Mouse (Mus musculus): ENCODE data around the gene Tmem253.

The Tmem253 gene

DNA sequence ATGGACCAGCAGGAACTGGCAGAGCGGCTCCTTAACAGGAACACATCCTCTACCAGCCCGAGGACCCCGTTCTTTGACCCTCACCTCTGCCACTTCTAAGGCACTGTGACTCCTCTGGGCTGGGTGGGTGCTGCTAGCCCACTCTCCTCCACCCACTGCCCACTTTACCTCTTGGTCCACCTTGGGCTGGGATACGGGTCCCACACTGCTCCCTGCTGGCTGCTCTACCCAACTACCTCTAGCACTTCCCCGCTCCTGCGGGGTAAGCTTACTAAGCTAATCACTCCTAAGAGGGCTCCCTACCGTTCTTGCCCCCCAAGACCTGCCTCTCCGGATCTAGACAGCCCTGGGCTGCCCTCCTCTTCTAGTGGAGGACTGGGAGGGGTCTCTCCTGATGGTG lies 9.2 kb upstream of the Tmem253 start:
- ATAC-seq (ENCODE audit: insufficient number of reproducible peaks, low FRiP score, low TSS enrichment) = no peak

DNA sequence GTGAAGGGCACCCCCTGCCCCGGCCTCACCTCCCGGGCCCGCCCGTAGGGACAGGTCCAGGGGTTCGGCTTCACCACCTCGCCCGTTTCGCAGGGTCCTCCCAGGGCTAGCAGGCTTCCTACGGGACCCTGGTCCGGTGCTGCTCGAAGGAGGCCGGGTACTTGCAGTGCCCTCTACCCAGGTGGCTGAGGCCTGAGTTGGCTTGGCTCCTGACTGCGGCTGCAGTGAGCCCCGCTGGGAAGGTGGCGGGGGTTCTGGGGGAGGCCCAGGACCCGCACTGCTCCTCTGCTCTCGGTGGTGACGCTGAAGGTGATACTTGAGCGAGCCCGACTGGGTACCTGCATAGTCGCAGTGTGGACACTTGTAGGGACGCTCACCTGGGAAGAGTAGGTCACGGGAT lies 8.7 kb upstream of the Tmem253 start:
- ATAC-seq (ENCODE audit: insufficient number of reproducible peaks, low FRiP score, low TSS enrichment) = no peak

DNA sequence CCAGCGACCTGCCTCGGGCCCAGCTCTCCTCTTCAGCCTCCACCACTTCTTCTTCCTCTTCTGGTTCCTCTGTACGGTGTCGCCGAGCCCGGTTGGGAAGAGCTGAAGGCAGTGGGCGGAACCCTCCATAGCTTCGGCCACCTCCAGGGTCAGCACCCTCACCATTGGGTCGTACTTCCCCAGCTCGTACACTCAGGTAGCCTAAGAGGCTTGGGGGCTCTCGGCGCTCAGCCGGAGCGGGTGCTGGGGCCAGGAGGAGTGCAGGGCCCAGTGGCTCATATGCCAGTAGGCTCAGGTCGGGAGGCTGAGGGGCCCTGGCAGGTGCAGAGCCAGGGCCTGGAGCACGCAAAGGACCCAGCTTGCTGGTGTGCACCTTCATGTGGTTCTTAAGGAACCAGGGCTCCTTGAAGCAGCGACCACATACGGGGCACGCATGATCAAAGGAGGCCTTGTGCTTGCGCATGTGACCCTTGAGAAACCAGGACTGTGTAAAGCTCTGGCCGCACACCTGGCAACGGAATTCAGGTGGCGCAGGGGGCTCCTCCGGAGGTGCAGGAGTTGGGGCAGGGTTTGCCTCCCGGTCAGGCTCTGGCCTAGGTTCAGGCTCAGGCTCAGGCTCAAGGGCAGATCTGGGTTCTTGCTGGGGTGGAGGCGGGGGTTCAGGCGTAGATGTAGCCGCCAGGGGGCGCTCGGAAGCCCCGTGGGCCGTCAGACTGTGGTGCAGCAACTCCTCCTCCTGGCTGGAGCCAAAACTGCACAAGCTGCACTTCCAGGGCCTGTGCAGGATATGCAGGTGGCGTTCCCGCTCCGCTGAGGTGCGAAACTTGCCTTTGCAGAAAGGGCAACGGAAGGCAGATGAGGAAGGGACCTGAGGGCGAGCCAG lies 6.9 kb upstream of the Tmem253 start:
- peak; percentile 59 for ATAC-seq (ENCODE audit: insufficient number of reproducible peaks, low FRiP score, low TSS enrichment)

DNA sequence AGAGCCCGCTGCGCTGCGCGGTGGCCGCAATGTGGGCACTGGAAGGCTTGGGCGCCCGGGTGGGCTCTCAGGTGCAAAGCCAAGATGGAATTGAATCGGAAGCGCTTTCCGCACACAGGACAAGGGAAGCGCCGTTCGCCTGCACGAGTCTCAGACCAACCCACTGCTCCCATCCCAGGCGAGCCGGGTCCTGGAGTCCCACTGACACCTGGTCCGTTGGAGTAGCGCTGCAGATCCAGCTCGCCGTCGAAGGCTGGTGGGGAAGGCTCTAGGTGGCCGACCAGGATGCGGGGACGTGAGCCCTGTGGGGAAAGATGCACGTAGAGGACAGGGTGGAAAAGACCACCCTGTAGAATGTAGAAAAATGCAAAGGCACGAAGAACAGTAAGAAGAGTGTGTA lies 6.1 kb upstream of the Tmem253 start:
- ATAC-seq (ENCODE audit: insufficient number of reproducible peaks, low FRiP score, low TSS enrichment) = no peak

DNA sequence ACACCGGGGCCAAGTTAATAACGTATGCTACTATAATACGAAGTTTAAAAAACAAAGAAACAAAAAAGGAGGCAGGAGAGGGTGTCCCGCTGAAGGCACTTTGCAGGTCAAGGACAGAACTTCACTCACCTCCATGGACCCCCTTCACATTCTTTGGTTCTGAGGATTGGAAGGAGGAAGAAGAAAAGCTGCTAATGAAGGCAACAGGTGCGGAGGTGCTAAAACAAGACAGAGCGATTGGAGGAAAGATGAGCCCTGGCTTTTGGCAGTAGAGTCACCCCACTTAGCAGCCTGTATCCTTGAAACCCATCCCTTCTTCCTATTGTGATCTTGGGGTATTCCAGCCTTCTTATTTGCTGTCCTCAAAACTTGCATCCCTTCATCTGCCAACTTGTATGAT lies 5.6 kb upstream of the Tmem253 start:
- no peak for ATAC-seq (ENCODE audit: insufficient number of reproducible peaks, low FRiP score, low TSS enrichment)

DNA sequence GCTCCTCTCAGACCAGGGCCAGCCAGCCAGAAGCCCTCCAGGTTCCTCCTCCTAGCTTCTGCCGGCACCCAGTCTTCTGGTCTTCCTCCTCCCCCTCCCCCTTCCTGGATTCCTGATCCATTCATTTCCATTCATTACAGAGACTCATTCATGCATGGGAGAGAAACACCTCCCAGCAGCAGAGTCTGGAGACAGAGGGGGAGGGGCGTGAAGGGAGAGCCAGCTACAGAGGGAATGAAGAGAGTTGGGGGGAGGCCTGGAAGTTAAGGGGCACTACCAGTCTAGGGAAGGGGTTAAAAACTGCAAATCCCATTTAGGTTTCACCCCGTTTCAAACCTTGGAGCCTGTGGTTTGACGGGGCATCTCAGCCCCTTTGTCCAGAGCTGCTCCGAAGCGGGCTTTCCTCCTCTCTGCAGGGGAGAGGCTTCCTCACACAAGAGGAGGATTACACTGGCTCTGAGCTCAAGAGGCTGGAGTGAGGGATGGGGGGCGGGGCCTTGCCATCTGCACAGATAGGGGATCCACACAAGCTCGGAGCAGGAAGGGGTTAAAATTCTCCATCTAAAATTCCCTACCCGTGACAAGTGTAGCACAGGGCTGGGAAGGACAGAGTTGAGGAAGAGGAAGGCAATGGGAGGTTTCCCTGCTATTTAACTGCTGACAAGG lies 4.9 kb upstream of the Tmem253 start:
- ATAC-seq (ENCODE audit: insufficient number of reproducible peaks, low FRiP score, low TSS enrichment) = no peak

DNA sequence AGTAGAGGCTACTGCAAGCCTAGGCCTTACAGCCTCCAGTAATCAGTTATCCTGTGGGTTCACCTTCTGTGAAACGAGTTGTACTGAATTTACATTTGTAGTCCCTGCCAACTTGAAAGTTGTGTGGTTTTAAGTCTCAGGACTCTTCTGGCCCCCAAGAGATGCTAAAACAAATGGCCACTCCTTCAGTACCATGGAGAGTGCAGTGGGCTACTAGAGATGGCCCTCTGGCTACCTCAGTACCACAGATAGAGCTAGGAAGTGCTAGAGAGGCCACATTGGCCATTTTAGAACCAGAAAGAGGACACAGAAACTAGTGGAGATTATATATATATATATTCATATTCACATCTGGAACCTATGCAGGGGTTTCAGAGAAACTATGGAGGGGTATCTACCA lies 3.8 kb upstream of the Tmem253 start:
- ATAC-seq (ENCODE audit: insufficient number of reproducible peaks, low FRiP score, low TSS enrichment) = no peak

DNA sequence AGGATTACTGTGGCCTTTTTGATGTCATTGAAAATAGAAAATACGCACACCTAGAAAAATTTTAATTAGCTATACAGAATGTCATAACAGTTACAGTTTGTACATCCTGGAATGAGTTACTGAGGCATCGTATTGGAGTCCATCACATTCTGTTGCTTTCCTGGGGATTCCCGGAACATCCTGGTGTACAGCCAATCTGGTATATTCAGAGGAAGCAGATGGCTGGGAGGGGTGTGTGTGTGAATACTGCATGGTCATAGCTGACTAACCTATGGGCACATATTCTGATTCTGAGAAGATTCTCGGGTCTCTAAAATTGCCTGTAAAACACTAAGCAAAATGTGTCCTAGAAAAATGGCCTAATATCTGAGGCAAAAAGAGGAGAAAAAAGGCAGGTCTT lies 3.4 kb upstream of the Tmem253 start:
- ATAC-seq (ENCODE audit: insufficient number of reproducible peaks, low FRiP score, low TSS enrichment) = peak; percentile 26; the same call in 1 of the 2 replicates

DNA sequence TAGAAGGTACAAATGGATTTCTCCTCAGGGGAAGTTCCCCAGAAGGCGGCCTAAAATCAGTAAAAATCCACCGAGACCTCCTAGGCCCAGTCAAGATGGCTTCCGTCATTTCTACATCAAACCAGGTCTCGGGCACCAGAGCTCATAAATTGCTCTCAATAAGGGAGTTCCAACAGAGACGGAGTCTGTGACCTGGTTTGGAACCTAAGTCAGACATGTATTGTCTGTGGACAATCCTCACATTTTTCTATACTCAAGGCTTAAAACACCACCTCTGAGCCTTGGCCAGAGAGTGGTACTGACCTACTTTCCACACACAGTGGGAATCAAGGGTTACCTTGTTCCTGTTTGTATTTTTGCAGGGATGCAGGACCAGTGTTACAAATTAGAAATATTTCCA lies 2.9 kb upstream of the Tmem253 start:
- ATAC-seq (ENCODE audit: insufficient number of reproducible peaks, low FRiP score, low TSS enrichment) = no peak

DNA sequence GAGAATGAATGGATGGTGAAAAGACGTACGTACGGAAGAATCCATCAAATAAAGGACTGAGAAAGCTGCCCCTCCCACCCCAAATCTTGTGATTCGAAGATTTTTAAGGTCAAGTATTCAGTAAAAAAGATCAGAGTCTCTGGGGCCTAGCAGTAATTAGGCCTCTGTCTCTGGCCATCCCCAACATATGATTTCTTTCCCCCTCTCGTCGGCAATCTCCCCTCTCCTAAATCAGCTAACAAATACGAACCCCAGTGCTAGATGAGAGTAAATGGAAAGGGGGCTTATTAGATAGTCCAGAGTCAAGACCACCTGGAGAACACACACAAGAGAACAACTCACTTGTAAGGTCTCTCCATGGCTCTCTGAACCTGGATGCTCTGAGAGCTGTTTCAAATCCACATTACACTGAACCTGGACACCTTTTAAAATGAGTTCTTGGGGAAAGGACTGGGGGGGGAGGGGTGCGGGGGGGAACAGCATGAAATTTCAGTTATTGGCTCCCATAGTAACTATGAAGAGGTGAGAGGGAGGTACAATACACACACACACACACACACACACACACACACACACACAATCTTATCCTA lies 2.3 kb upstream of the Tmem253 start:
- ATAC-seq (ENCODE audit: insufficient number of reproducible peaks, low FRiP score, low TSS enrichment) = no peak

DNA sequence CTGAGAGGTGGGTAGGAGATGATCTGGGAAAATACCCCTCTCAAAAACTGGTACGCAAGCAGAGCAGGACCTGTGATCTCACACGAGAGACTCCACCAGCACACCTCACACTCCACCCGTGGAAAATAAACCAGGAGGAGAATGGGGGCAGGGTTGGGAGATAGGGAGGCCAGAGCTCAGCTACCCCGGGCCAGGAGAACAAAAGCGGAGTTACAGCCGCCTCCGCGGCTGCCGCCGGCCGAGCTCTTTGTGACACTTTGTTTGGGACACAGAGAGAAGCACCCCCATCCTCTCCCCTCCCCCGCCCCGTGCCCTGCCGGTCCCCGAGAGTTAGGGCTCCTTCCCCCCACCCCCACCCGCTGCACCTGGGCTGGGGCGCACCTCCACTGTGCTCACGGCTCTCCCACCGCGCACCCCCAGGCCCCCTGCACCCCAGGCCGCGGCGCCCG lies 1.7 kb upstream of the Tmem253 start:
- peak; percentile 11; the same call in 1 of the 2 replicates for ATAC-seq (ENCODE audit: insufficient number of reproducible peaks, low FRiP score, low TSS enrichment)

DNA sequence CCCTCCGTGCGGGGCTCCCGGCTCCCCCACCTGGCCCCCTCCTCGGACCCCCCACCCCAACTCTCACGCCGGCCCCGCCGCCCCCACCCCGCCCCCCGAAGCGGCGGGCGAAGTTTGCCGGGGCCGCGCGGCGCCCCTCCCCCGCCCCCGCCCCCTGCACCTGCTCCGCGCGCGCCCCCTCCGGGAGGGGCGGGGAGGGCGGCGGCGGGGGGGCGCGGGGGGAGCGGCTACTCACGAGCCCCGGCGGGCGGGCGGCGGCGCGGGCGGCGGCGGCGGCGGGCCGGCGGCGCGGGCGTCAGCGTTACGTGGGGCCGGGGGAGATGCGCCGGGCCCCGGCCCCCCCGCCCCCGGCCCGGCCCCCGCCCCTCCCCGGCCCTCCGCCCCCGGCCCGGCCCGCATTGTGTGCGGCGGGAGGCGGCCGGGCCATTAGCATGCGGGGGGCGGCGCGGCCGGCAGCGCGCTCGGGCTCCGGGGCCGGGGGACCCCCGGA lies 1.1 kb upstream of the Tmem253 start:
- ATAC-seq (ENCODE audit: insufficient number of reproducible peaks, low FRiP score, low TSS enrichment) = no peak

DNA sequence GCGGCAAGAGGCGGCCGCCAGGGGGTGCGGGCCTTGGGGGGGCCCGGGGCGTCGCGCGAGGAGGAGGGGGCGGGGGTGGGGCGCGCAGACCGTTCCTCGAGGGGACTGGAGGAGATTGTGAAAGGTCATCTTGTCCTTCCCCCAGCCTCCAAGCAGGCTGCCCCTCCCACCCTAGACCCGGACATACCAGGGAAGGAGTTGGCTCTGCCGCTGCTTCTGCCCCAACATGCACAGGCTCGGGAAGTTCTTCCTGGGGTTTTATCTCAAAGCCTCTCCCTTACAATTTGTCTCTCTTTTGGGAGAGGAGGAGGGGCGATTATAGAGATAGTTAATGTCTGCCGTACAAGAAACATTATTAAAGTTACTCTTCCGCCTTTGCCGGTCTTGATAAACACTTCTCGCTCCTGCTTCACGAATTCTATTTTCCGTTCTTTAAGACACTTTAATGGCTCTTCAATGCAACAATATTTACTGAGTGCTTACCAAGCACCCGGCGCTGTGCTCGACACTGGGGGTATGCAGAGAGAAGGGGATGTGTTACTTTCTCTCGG lies 622 bp upstream of the Tmem253 start:
- ATAC-seq (ENCODE audit: insufficient number of reproducible peaks, low FRiP score, low TSS enrichment) = no peak

DNA sequence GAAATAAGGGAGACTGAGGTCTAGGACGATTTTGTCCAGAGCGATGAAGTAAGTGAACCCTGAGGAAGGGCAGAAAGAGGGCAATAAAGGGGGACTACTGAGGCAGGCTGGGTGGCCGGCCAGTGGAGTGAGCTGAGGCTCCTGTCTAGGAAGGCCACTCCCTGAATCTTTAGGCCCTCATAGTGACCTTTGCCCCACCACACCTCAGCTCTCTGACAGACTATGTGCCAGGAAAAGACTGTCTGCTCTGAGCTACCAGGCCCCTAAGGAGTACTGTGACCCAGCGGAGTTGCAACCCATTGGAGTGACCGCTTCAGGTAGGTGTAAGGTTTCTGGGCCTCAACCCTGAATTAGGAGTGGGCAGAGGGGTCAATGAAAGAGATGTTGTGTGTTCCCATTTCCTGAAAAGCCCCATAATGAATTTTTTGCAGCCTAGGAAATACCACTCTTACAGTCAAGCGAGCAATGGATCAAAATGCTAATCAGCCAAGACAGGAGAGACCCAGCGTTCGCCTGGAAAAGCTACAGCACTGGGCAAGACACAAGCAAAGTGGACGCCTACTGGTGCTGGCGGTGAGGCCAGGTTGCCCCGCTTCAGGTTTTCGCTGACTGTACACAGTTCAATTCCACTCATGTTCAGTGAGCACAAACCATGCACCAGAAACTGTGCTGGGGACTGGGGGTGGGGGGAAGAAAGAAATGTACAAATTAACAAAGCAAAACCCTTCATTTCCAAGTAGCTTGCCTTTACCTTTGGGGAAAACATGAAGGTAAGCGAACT lies 1.4 kb downstream of the Tmem253 start:
- no peak for ATAC-seq (ENCODE audit: insufficient number of reproducible peaks, low FRiP score, low TSS enrichment)

DNA sequence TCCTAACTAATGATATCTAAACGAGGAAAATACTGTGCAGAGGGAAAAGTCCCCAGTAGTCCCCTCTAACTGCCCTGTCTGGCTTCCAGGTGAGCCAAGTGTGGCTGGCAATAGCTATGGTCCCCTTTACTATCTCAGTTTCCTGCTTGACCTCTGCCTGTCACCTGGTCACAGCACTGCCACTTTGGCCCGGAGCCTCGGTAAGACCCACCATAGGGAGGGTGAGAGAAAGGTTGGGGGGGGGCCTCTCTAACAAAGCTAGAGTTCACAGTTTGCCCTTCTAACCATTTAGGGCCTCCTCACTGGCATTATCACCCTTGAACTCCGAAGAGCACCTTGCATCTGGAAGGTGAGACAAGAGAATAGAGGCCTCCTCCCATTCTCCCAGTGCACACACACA lies 2.2 kb downstream of the Tmem253 start:
- ATAC-seq (ENCODE audit: insufficient number of reproducible peaks, low FRiP score, low TSS enrichment) = no peak

DNA sequence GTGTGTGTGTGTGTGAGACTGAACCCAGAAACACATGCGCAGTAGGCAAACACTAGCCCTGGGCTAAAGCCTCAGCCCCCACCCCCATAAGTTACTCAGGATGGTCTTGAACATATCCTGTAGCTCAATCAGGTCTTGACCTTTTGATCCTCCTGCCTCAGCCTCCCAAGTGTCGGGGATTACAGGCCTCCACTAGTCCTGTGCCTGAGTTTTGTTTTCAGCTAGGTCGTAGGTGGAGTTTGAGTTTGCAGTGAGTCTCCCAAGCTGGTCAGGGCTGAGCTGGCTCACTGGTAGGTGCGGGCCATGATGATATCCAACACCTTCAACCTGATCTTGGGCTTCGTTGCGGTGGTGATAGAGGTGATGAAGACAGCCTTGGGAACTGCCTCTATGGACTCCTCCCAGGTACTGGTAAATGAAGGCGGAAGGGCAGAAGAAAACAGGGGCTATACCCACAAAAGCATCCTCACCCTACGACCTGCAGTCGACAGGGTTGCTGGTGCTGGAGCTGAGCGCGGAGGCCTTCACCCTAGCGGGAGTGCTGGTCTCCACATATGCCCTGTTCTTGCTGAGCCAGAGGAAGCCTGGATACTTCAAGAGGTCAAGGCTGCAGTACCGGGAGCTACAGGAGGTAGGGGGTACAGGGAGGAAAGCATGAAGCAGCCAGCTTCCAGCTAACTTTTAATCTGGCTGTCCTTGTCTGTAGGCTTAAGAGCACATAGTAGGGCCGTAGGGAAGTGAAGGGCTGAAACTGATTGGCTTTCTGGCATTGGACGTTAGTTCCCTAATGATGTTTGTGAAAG lies 3.0 kb downstream of the Tmem253 start:
- ATAC-seq (ENCODE audit: insufficient number of reproducible peaks, low FRiP score, low TSS enrichment) = no peak

DNA sequence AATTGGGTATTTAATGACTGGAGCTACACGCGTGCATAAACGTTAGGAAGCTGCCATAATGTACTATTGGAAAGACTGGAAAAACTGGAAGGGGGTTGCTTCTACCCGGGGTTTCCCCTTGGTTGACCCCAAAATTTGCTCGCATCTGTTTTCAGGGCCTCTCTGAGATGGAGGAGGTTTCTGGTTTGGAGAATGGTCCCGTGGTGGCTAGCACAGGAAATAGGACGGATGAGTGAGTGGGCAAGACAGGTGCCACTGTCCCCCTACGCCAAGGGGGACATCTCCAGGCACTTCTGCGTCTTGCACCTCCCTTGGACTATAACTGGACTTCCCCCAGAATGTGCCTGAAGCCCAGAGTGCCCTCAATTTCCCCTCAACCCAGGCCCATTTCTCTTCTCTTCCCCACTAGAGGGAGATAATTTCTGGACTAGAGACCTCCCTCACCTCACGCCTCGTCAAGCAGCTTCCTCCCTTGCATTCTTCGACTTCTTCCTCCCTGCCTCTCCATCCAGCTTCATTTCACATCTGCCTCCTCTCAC lies 3.7 kb downstream of the Tmem253 start:
- ATAC-seq (ENCODE audit: insufficient number of reproducible peaks, low FRiP score, low TSS enrichment) = peak; percentile 13; the same call in 1 of the 2 replicates

DNA sequence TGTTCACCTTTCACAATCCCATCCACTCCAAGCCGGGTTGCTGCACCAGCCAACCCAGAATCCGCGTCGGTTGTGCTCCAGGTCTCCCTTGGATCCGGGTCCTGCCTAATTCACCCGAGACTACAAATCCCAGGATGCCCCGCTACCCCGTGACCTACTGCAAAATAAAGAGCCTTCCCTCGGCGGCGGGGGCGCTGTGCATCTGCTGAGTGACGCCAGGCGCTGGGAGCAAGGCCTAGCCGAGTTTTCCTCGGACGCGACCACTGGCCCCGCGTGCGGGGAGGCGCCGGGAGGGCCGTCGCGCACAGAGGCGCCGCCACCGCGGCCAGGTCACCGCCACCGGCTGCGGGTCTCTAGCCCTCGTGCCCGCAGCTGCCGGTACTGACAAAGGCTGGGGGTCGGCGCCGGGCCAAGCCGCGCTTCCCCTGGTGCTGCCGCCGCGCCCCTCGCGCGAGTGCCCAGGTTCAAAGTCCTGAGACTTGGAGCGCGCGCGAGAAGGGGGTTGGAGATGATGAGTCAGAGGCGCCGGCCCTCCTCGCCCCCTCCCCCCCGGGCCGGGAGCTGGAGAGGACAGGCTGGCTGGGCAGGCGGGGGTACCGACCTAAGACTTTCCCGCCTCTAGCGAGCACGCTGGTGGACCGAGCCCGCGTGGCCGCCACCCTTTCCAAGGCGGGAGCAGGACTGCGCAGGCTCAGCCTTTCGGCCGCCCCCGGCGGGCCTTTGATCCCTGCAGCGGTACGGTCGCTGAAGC lies 4.3 kb downstream of the Tmem253 start:
- ATAC-seq (ENCODE audit: insufficient number of reproducible peaks, low FRiP score, low TSS enrichment) = peak; percentile 83

All from cerebellum, adult (tissue).